Mouse (Mus musculus): Measurements from ENCODE around the gene Acnat2.
"Not testable (repeated sequence)": the region's sequence is repeated elsewhere in the genome, so short reads cannot be mapped to it uniquely, and the experiment has no call there.

DNA sequence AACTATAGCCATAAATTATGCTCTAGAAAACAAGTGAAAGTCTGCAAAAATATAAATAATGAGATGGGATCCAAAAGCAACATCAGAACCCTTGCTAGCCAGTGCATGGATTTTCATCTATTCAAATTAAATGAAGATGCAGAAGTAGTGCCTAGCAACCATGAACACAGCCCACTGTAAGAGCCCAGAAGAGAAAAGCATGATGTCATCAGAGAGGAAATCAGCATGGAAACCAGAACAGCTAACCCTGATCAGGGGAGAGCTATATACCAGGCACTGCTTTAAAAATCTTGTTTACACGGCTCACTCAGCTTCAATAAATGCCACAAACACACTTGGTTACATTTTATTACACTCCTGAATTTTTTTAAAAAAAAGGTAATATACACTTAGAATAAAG, 60.0 kb downstream of the Acnat2 start:
- TF ChIP-seq CTCF, EP300 (IDR thresholded peaks at IDR 0.05): not testable (repeated sequence)
